Mouse (Mus musculus): Measurements from ENCODE around the gene Aspscr1. TPM values are rescaled to one million over a fixed set of nuclear protein-coding genes. Genes with fewer than 3 reads are reported as not detected.

Gene Aspscr1
- polyA plus RNA-seq, 1 experiment from 2014 or later, result 124 TPM

DNA sequence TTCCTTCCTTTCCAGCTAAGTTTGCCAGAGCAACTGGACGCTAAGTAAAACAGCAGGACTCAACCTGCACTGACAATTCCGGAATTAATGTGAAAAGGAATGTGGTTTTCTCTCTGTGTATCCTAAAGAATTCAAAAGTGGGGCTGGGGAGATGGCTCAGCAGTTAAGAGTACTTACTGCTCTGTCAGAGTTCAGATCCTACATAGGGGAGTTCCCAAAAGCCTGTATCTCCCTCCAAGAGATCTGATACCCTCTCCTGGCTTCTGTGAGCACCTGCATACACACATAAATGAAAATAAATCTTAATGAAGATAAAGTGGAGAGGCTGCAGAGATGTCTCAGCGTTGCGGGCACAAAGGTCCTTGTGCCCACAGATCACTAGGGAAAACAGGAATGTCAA is 78.8 kb downstream of the Aspscr1 start:
- no peak overlapping the region for H3K4me3 ChIP-seq (ENCODE audit: low read length)
- H3K4me2 ChIP-seq (replicated peaks; ENCODE audit: low read depth, low read length), result no peak overlapping the region
- H3K36me3 ChIP-seq (ENCODE audit: control insufficient read depth, insufficient read depth, low read length), result no peaks in the 10 kb centered on the region
- no peaks in the 10 kb centered on the region for H3K4me1 ChIP-seq (ENCODE audit: control insufficient read depth, insufficient read depth, low read length)
- ATAC-seq (ENCODE audit: low FRiP score, low TSS enrichment), result no peak
- H3K27me3 ChIP-seq (ENCODE audit: control insufficient read depth, insufficient read depth, low read length), result no peaks in the 10 kb centered on the region
- H3K9ac ChIP-seq (ENCODE audit: low read depth, low read length), result no peak overlapping the region
- H3K9me3 ChIP-seq (ENCODE audit: control insufficient read depth, low read length), result no peaks in the 10 kb centered on the region
- H3K27ac ChIP-seq (ENCODE audit: low read depth, low read length), result no peak overlapping the region
- WGBS, result 47% methylated on average over 4 of the region's 4 CpGs

Small RNA genes within 50 kb of the gene (microRNA-seq; reads per million reads assigned to microRNA genes)
- gene Mir6936, result not detected

Other genes starting within 250 kb of the Aspscr1 start
- gene Nploc4, start 235.3 kb upstream of the Aspscr1 start, polyA plus RNA-seq (2014; fragmentation: Nextera tagmentation; extraction: Ambion mirVana), result 25.0 and 45.4 TPM in 2 replicates
- gene Tspan10, start 230.3 kb upstream of the Aspscr1 start, polyA plus RNA-seq (2014; fragmentation: Nextera tagmentation; extraction: Ambion mirVana), result not detected in 2 replicates
- gene Pde6g, start 219.5 kb upstream of the Aspscr1 start, polyA plus RNA-seq (2014; fragmentation: Nextera tagmentation; extraction: Ambion mirVana), result 0.17 and 0.20 TPM in 2 replicates
- gene Oxld1, start 214.9 kb upstream of the Aspscr1 start, polyA plus RNA-seq (2014; fragmentation: Nextera tagmentation; extraction: Ambion mirVana), result 14.8 and 18.2 TPM in 2 replicates
- 27.4 and 32.8 TPM in 2 replicates for gene Ccdc137, start 214.9 kb upstream of the Aspscr1 start, polyA plus RNA-seq (2014; fragmentation: Nextera tagmentation; extraction: Ambion mirVana)
- 46.4 and 51.5 TPM in 2 replicates for gene Arl16, start 205.4 kb upstream of the Aspscr1 start, polyA plus RNA-seq (2014; fragmentation: Nextera tagmentation; extraction: Ambion mirVana)
- gene Mrpl12, start 188.4 kb upstream of the Aspscr1 start, polyA plus RNA-seq (2014; fragmentation: Nextera tagmentation; extraction: Ambion mirVana), result 176 and 218 TPM in 2 replicates
- 65.3 and 79.1 TPM in 2 replicates for gene Slc25a10, start 181.1 kb upstream of the Aspscr1 start, polyA plus RNA-seq (2014; fragmentation: Nextera tagmentation; extraction: Ambion mirVana)
- gene Gcgr, start 142.3 kb upstream of the Aspscr1 start, polyA plus RNA-seq (2014; fragmentation: Nextera tagmentation; extraction: Ambion mirVana), result 2.0 and 2.4 TPM in 2 replicates
- gene Mcrip1, start 123.2 kb upstream of the Aspscr1 start, polyA plus RNA-seq (2014; fragmentation: Nextera tagmentation; extraction: Ambion mirVana), result 236 and 265 TPM in 2 replicates
- gene Ppp1r27, start 121.8 kb upstream of the Aspscr1 start, polyA plus RNA-seq (2014; fragmentation: Nextera tagmentation; extraction: Ambion mirVana), result 0.58 and 0.89 TPM in 2 replicates
- 558 and 716 TPM in 2 replicates for gene P4hb, start 99.7 kb upstream of the Aspscr1 start, polyA plus RNA-seq (2014; fragmentation: Nextera tagmentation; extraction: Ambion mirVana)
- gene Arhgdia, start 91.3 kb upstream of the Aspscr1 start, polyA plus RNA-seq (2014; fragmentation: Nextera tagmentation; extraction: Ambion mirVana), result 454 and 612 TPM in 2 replicates
- 594 and 799 TPM in 2 replicates for gene Alyref, start 74.6 kb upstream of the Aspscr1 start, polyA plus RNA-seq (2014; fragmentation: Nextera tagmentation; extraction: Ambion mirVana)
- gene Anapc11, start 74.6 kb upstream of the Aspscr1 start, polyA plus RNA-seq (2014; fragmentation: Nextera tagmentation; extraction: Ambion mirVana), result 212 and 242 TPM in 2 replicates
- gene Npb, start 64.5 kb upstream of the Aspscr1 start, polyA plus RNA-seq (2014; fragmentation: Nextera tagmentation; extraction: Ambion mirVana), result 14.8 and 19.5 TPM in 2 replicates
- 82.7 and 83.5 TPM in 2 replicates for gene Pcyt2, start 55.0 kb upstream of the Aspscr1 start, polyA plus RNA-seq (2014; fragmentation: Nextera tagmentation; extraction: Ambion mirVana)
- gene Sirt7, start 47.7 kb upstream of the Aspscr1 start, polyA plus RNA-seq (2014; fragmentation: Nextera tagmentation; extraction: Ambion mirVana), result 23.8 and 28.6 TPM in 2 replicates
- gene Mafg, start 39.4 kb upstream of the Aspscr1 start, polyA plus RNA-seq (2014; fragmentation: Nextera tagmentation; extraction: Ambion mirVana), result 26.9 and 27.9 TPM in 2 replicates
- gene Pycr1, start 29.2 kb upstream of the Aspscr1 start, polyA plus RNA-seq (2014; fragmentation: Nextera tagmentation; extraction: Ambion mirVana), result 19.9 and 21.8 TPM in 2 replicates
- not detected in 2 replicates for gene Myadml2, start 24.8 kb upstream of the Aspscr1 start, polyA plus RNA-seq (2014; fragmentation: Nextera tagmentation; extraction: Ambion mirVana)
- 6.9 and 9.9 TPM in 2 replicates for gene Notum, start 11.8 kb upstream of the Aspscr1 start, polyA plus RNA-seq (2014; fragmentation: Nextera tagmentation; extraction: Ambion mirVana)
- gene Cenpx, start 40.8 kb downstream of the Aspscr1 start, polyA plus RNA-seq (2014; fragmentation: Nextera tagmentation; extraction: Ambion mirVana), result 157 and 195 TPM in 2 replicates
- 41.9 and 43.1 TPM in 2 replicates for gene Lrrc45, start 41.0 kb downstream of the Aspscr1 start, polyA plus RNA-seq (2014; fragmentation: Nextera tagmentation; extraction: Ambion mirVana)
- 5.0 and 28.7 TPM in 2 replicates for gene Rac3, start 48.5 kb downstream of the Aspscr1 start, polyA plus RNA-seq (2014; fragmentation: Nextera tagmentation; extraction: Ambion mirVana)
- 21.1 and 23.2 TPM in 2 replicates for gene Dcxr, start 54.3 kb downstream of the Aspscr1 start, polyA plus RNA-seq (2014; fragmentation: Nextera tagmentation; extraction: Ambion mirVana)
- gene Cbr2, start 59.1 kb downstream of the Aspscr1 start, polyA plus RNA-seq (2014; fragmentation: Nextera tagmentation; extraction: Ambion mirVana), result 0.47 TPM in 1 of 2 replicates, not detected in the other
- 5.2 and 7.9 TPM in 2 replicates for gene Hmga1b, start 89.8 kb downstream of the Aspscr1 start, polyA plus RNA-seq (2014; fragmentation: Nextera tagmentation; extraction: Ambion mirVana)
- gene Rfng, start 111.2 kb downstream of the Aspscr1 start, polyA plus RNA-seq (2014; fragmentation: Nextera tagmentation; extraction: Ambion mirVana), result 19.3 and 26.2 TPM in 2 replicates
- gene Gps1, start 111.3 kb downstream of the Aspscr1 start, polyA plus RNA-seq (2014; fragmentation: Nextera tagmentation; extraction: Ambion mirVana), result 213 and 239 TPM in 2 replicates
- 58.2 and 80.3 TPM in 2 replicates for gene Dus1l, start 123.4 kb downstream of the Aspscr1 start, polyA plus RNA-seq (2014; fragmentation: Nextera tagmentation; extraction: Ambion mirVana)
- 54.9 and 79.9 TPM in 2 replicates for gene Fasn, start 151.6 kb downstream of the Aspscr1 start, polyA plus RNA-seq (2014; fragmentation: Nextera tagmentation; extraction: Ambion mirVana)